Mouse (Mus musculus): Measurements from ENCODE around the gene Gpt2. TPM values are rescaled to one million over a fixed set of nuclear protein-coding genes. Genes with fewer than 3 reads are reported as not detected.
A peak's percentile ranks its signal among the peaks of the same experiment; 100 is the strongest.

The Gpt2 gene
- 46.3 TPM for polyA plus RNA-seq (2021)

GRCm38 (mm10) chr8:85492125-85492875 is at the start of gene Gpt2:
Gpt2 (plus strand) TSS chr8:85492576.
- ATAC-seq (peak; percentile 97), DNase-seq (ENCODE audit: low read depth, low spot score) (peak; percentile 56)
- no peak for TF ChIP-seq CTCF (IDR thresholded peaks at IDR 0.05)
- in situ Hi-C loops (cut with MboI; ENCODE audit: low pct_unique_long_range_greater_than_20kb) = no loop called here
- POLR2A ChIA-PET = interaction anchor here (0.6 kb wide), 1 partner anchor 122 kb away, joined by 3 read pairs; no protein-coding TSS in a partner anchor
- CTCF ChIA-PET = no interaction called here
- no peaks in the 10 kb centered on the region for H3K27me3 ChIP-seq

DNA sequence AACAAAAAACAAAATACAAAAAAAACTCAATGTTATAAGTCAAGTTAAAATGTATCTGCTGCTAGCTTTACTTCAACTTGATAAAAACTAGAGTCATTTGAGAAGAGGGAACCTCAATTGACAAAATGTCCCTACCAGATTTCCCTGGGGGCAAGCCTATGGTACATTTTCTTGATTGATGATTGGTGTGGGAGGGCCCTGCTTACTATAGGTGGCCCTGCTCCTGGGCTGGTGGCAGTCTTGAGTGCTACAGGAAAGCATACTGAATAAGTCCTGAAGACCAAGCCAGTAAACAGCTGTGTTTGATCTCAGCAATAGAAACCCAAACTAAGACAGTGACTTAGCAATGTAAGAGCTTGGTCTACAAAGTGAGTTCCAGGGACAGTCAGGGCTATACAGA is 48.3 kb upstream of the Gpt2 start:
- CTCF ChIA-PET = no interaction called here
- no peak for DNase-seq (ENCODE audit: low read depth, low spot score)
- POLR2A ChIA-PET = no interaction called here
- in situ Hi-C loops (cut with MboI; ENCODE audit: low pct_unique_long_range_greater_than_20kb) = no loop called here
- H3K27me3 ChIP-seq = no peaks in the 10 kb centered on the region
- ATAC-seq = no peak
- no peak for TF ChIP-seq CTCF (IDR thresholded peaks at IDR 0.05)

GRCm38 (mm10) chr8:85445936-85446685 is 46.3 kb upstream of the Gpt2 start:
- CTCF ChIA-PET = interaction anchor here (0.6 kb wide), 1 partner anchor 113 kb away, joined by 3 read pairs; no protein-coding TSS in a partner anchor
- ATAC-seq (no peak), DNase-seq (ENCODE audit: low read depth, low spot score) (no peak)
- in situ Hi-C loops (cut with MboI; ENCODE audit: low pct_unique_long_range_greater_than_20kb) = no loop called here
- POLR2A ChIA-PET = no interaction called here
- no peaks in the 10 kb centered on the region for H3K27me3 ChIP-seq
- TF ChIP-seq CTCF (IDR thresholded peaks at IDR 0.05) = no peak

DNA sequence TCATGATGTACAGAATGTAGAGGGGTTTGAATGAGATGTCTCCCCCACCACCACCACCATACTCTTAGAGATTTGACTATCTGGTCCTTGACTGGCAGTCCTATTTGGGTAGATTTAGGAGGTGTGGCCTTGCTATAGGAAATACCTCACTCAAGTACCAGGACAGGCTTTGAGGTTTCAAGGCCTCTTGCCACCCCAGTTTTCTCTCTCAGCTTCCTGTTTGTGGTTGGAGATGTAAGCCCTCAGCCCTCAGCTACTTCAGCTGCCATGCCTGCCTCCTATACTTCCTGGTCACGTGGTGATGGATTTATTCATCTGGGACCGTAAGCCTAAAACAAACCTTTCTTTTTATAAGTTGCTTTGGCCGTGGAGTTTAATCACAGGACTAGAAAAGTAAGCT is 42.0 kb upstream of the Gpt2 start:
- in situ Hi-C loops (cut with MboI; ENCODE audit: low pct_unique_long_range_greater_than_20kb) = no loop called here
- no peak for ATAC-seq
- no peak for DNase-seq (ENCODE audit: low read depth, low spot score)
- CTCF ChIA-PET = no interaction called here
- H3K27me3 ChIP-seq = no peaks in the 10 kb centered on the region
- POLR2A ChIA-PET = no interaction called here
- no peak for TF ChIP-seq CTCF (IDR thresholded peaks at IDR 0.05)

- no peaks in the 10 kb centered on the region for H3K27me3 ChIP-seq
- DNase-seq (ENCODE audit: low read depth, low spot score) (no peak), ATAC-seq (no peak)
- CTCF ChIA-PET = no interaction called here
- no peak for TF ChIP-seq CTCF (IDR thresholded peaks at IDR 0.05)
- POLR2A ChIA-PET = no interaction called here
- in situ Hi-C loops (cut with MboI; ENCODE audit: low pct_unique_long_range_greater_than_20kb) = no loop called here
Observed at GRCm38 (mm10) chr8:85452328-85452727, 40.0 kb upstream of the Gpt2 start.

- ChIA-PET CTCF (no interaction called here), POLR2A (no interaction called here)
- ATAC-seq = no peak
- no peak for DNase-seq (ENCODE audit: low read depth, low spot score)
- in situ Hi-C loops (cut with MboI; ENCODE audit: low pct_unique_long_range_greater_than_20kb) = no loop called here
- no peak for TF ChIP-seq CTCF (IDR thresholded peaks at IDR 0.05)
- no peaks in the 10 kb centered on the region for H3K27me3 ChIP-seq
Observed at GRCm38 (mm10) chr8:85453256-85453655, 39.1 kb upstream of the Gpt2 start.

DNA sequence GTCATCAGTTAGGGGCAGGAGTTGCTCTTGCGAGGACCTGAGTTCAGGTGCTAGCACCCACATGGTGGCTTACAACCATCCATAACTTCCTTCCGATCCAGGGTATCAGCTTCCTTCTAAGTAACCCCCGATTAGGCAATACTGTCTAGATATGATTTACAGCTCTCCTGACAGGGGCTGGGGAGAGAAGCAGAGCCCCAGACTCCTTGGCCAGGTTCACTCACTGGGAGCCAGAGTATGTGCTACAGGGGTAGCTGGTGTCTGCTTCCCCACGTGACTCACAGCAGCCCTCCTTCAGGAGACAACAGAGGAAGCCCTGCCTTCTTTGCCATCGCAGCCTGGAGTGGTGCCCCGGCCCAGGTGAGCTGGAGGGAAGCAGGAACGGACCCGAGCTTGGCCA is 37.6 kb upstream of the Gpt2 start:
- CTCF ChIA-PET = interaction anchor here (1.3 kb wide), 1 partner anchor 31 kb away, joined by 3 read pairs; no protein-coding TSS in a partner anchor
- in situ Hi-C loops (cut with MboI; ENCODE audit: low pct_unique_long_range_greater_than_20kb) = loop anchor here (5.0 kb wide), 2 partner anchors 73 to 213 kb away; no protein-coding TSS in a partner anchor
- ATAC-seq = no peak

GRCm38 (mm10) chr8:85456536-85456935 is 35.8 kb upstream of the Gpt2 start:
- CTCF ChIA-PET = interaction anchor here (0.8 to 1.8 kb wide), 8 partner anchors 10 to 222 kb away, joined by 3 to 7 read pairs (median 3); no protein-coding TSS in a partner anchor
- no peak for ATAC-seq
- peak; percentile 22 for DNase-seq (ENCODE audit: low read depth, low spot score)
- H3K27me3 ChIP-seq = no peaks in the 10 kb centered on the region
- POLR2A ChIA-PET = no interaction called here
- in situ Hi-C loops (cut with MboI; ENCODE audit: low pct_unique_long_range_greater_than_20kb) = loop anchor here (5.0 kb wide), 2 partner anchors 71 to 211 kb away; no protein-coding TSS in a partner anchor
- TF ChIP-seq CTCF (IDR thresholded peaks at IDR 0.05) = peak; percentile 87

More for the DNA sequence above, 37.6 kb upstream of the Gpt2 start:
- POLR2A ChIA-PET = no interaction called here
- no peak for TF ChIP-seq CTCF (IDR thresholded peaks at IDR 0.05)
- H3K27me3 ChIP-seq = no peaks in the 10 kb centered on the region
- no peak for DNase-seq (ENCODE audit: low read depth, low spot score)

GRCm38 (mm10) chr8:85459582-85459981 is 32.8 kb upstream of the Gpt2 start:
- CTCF ChIA-PET = no interaction called here
- in situ Hi-C loops (cut with MboI; ENCODE audit: low pct_unique_long_range_greater_than_20kb) = loop anchor here (5.0 kb wide), 2 partner anchors 68 to 208 kb away; no protein-coding TSS in a partner anchor

GRCm38 (mm10) chr8:85460804-85461203 is 31.6 kb upstream of the Gpt2 start:
- H3K27me3 ChIP-seq = no peaks in the 10 kb centered on the region
- CTCF ChIA-PET = interaction anchor here (0.6 to 2.7 kb wide), 7 partner anchors 17 to 1124 kb away, joined by 3 to 9 read pairs (median 3); no protein-coding TSS in a partner anchor

More at GRCm38 (mm10) chr8:85459582-85459981, 32.8 kb upstream of the Gpt2 start:
- POLR2A ChIA-PET = no interaction called here
- no peak for TF ChIP-seq CTCF (IDR thresholded peaks at IDR 0.05)
- no peak for ATAC-seq
- DNase-seq (ENCODE audit: low read depth, low spot score) = no peak
- H3K27me3 ChIP-seq = no peaks in the 10 kb centered on the region

More at GRCm38 (mm10) chr8:85460804-85461203, 31.6 kb upstream of the Gpt2 start:
- POLR2A ChIA-PET = no interaction called here
- no peak for DNase-seq (ENCODE audit: low read depth, low spot score)
- TF ChIP-seq CTCF (IDR thresholded peaks at IDR 0.05) = peak; percentile 58
- in situ Hi-C loops (cut with MboI; ENCODE audit: low pct_unique_long_range_greater_than_20kb) = loop anchor here (10.0 kb wide), 1 partner anchor 1124 kb away; the partner anchor contains the start of gene Abcc12
- no peak for ATAC-seq

All from Patski (cell line).